Mouse (Mus musculus) embryonic facial prominence, embryonic 12.5 days (tissue): ENCODE measurements around the gene Wnt2b. TPM values are rescaled to one million over a fixed set of nuclear protein-coding genes. Genes with fewer than 3 reads are reported as not detected.

Experiments
- ATAC-seq: fragments of 200-750 bp; cut with Nextera tagmentation; 2 replicates; pipeline ENCODE4 v1.8.0; 2017; ENCODE audit not compliant: insufficient number of reproducible peaks, insufficient read depth, low FRiP score, low TSS enrichment
- H3K27ac ChIP-seq: fragments of 300-500 bp; sonication (generic); 2 replicates; pipeline ENCODE4 v1.5.1; 2016; ENCODE audit warnings: mild to moderate bottlenecking
- H3K27me3 ChIP-seq: fragments of 300-500 bp; sonication (generic); 2 replicates; pipeline ENCODE4 v1.6.1; 2016; ENCODE audit warnings: mild to moderate bottlenecking, moderate library complexity
- H3K36me3 ChIP-seq: fragments of 300-500 bp; sonication (generic); 2 replicates; pipeline ENCODE4 v1.6.1; 2016; ENCODE audit warnings: mild to moderate bottlenecking
- H3K4me1 ChIP-seq: fragments of 300-500 bp; sonication (generic); 2 replicates; pipeline ENCODE4 v1.6.1; 2016
- H3K4me2 ChIP-seq: fragments of 300-500 bp; sonication (generic); replicated peaks from 2 replicates; pipeline ENCODE4 v1.6.1; 2016; ENCODE audit warnings: mild to moderate bottlenecking, moderate library complexity
- H3K4me3 ChIP-seq: fragments of 300-500 bp; sonication (generic); 2 replicates; pipeline ENCODE4 v1.5.1; 2016; ENCODE audit warnings: mild to moderate bottlenecking
- H3K9ac ChIP-seq: fragments of 300-500 bp; sonication (generic); 2 replicates; pipeline ENCODE4 v1.6.1; 2016; ENCODE audit warnings: mild to moderate bottlenecking, moderate library complexity
- H3K9me3 ChIP-seq: fragments of 300-500 bp; sonication (generic); 2 replicates; pipeline ENCODE4 v1.6.1; 2016; ENCODE audit warnings: mild to moderate bottlenecking, moderate library complexity
- WGBS: fragments of 180-500 bp; shearing (Covaris S2); methylation state at CpG from one replicate; pipeline ENCODE4 v1.1.7; 2016; 5-methylcytosine and 5-hydroxymethylcytosine counted together
- polyA plus RNA-seq: library from polyadenylated mRNA; unstranded; fragments of >200 nt; fragmentation: Nextera tagmentation; extraction: Ambion mirVana; gene quantifications from 2 replicates; pipeline ENCODE4 v1.2.1, GENCODE M21; 2016

The Wnt2b gene
- 1.2 and 1.3 TPM in 2 replicates for polyA plus RNA-seq

GRCm38 (mm10) chr3:104961066-104962059, at the start of gene Wnt2b:
Gene Wnt2b, minus strand, starts transcription at chr3:104961921.
- peaks cover 58% of the 10 kb centered on the region for H3K27me3 ChIP-seq

DNA sequence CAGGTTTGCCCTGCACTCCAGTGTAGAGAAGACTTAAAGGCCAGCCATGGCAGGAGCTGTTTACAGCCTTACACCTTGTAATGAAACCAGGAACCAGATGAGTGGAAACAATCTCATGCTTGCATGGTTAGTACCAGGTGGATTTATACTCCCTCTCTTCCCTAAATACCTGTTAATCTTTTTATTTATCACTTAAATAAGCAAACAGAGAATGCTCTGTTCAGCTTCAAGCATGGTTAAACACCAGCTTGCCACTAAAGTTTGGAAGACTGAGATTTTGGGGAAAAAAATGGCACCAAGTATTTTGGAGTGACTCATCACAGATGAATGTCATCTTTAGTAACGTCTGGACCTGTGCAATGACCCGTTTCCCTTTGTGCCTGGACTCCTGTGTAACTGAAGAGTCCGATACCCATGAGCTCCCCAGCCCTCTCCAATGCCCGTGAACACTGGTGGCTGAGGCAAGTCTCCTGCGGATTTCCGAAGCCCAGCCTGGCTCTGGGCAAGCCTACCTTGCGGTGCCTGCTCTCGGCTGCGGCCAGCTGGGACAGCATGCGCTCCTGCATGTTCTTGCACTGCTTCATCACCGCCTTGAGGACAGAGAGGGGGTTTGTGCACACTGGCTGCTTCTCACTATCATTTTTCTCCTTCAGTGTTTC, 49.1 kb upstream of the Wnt2b start:
- no peaks in the 10 kb centered on the region for H3K4me1 ChIP-seq
- H3K4me3 ChIP-seq: no peak overlapping the region
- H3K36me3 ChIP-seq: peaks cover 60% of the 10 kb centered on the region
- 92% methylated on average over 11 of the region's 11 CpGs for WGBS
- no peak overlapping the region for H3K9ac ChIP-seq
- H3K4me2 ChIP-seq: no peak overlapping the region
- H3K27ac ChIP-seq: no peak overlapping the region
- H3K27me3 ChIP-seq: no peaks in the 10 kb centered on the region
- H3K9me3 ChIP-seq: no peaks in the 10 kb centered on the region
- no peak for ATAC-seq

More at GRCm38 (mm10) chr3:104961066-104962059, at the start of gene Wnt2b:
- peak; percentile 36 for ATAC-seq
- 1% methylated on average over 55 of the region's 87 CpGs for WGBS
- Histone ChIP-seq H3K4me1 (peaks cover 36% of the 10 kb centered on the region), H3K36me3 (no peaks in the 10 kb centered on the region), H3K4me2 (peak within 1 kb of the TSS; percentile 59), H3K9ac (peak within 1 kb of the TSS; percentile 39), H3K27ac (no peak within 1 kb of the TSS), H3K4me3 (peak within 1 kb of the TSS; percentile 48), H3K9me3 (no peaks in the 10 kb centered on the region)

DNA sequence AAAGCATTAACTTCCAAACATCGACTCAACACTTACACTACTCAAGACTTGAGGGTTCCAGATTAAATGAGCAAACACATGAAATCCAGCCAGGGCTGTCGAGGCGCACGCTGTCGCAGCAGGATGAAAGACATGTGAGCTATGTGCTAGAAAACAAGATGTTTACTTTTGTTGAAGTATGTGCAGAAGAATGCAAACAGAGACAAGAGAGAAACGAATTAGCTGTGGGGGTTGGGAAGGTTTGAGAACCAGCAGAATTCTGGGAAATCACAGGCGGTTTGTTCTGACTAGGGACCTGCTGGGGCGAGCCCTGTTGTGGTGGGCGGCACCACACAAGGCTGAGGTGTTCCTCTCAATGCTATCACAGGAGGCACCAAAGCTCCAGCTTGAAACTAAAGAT, 46.3 kb upstream of the Wnt2b start:
- H3K4me2 ChIP-seq: no peak overlapping the region
- H3K4me3 ChIP-seq: no peak overlapping the region
- ATAC-seq: no peak
- H3K27me3 ChIP-seq: no peaks in the 10 kb centered on the region
- H3K4me1 ChIP-seq: no peaks in the 10 kb centered on the region
- peaks cover 87% of the 10 kb centered on the region for H3K36me3 ChIP-seq
- H3K9ac ChIP-seq: no peak overlapping the region
- H3K27ac ChIP-seq: no peak overlapping the region
- no peaks in the 10 kb centered on the region for H3K9me3 ChIP-seq
- 88% methylated on average over 9 of the region's 9 CpGs for WGBS

GRCm38 (mm10) chr3:105006101-105006500, 44.4 kb upstream of the Wnt2b start:
- Histone ChIP-seq H3K27me3 (no peaks in the 10 kb centered on the region), H3K36me3 (peaks cover 85% of the 10 kb centered on the region), H3K9me3 (no peaks in the 10 kb centered on the region), H3K27ac (no peak overlapping the region), H3K9ac (no peak overlapping the region), H3K4me3 (no peak overlapping the region), H3K4me2 (no peak overlapping the region), H3K4me1 (no peaks in the 10 kb centered on the region)
- 91% methylated on average over 6 of the region's 6 CpGs for WGBS
- ATAC-seq: no peak

- no peak overlapping the region for H3K4me2 ChIP-seq
- H3K27ac ChIP-seq: no peak overlapping the region
- no peak overlapping the region for H3K9ac ChIP-seq
- no peak overlapping the region for H3K4me3 ChIP-seq
- 92% methylated on average over 20 of the region's 20 CpGs for WGBS
- no peaks in the 10 kb centered on the region for H3K9me3 ChIP-seq
- no peaks in the 10 kb centered on the region for H3K27me3 ChIP-seq
- no peak for ATAC-seq
- H3K36me3 ChIP-seq: peaks cover 82% of the 10 kb centered on the region
- no peaks in the 10 kb centered on the region for H3K4me1 ChIP-seq
Measured at GRCm38 (mm10) chr3:105005561-105006065, 43.9 kb upstream of the Wnt2b start.

- peaks cover 76% of the 10 kb centered on the region for H3K36me3 ChIP-seq
- H3K27ac ChIP-seq: no peak overlapping the region
- H3K9ac ChIP-seq: no peak overlapping the region
- no peak for ATAC-seq
- WGBS: 97% methylated on average over 10 of the region's 10 CpGs
- H3K27me3 ChIP-seq: no peaks in the 10 kb centered on the region
- H3K4me1 ChIP-seq: no peaks in the 10 kb centered on the region
- no peak overlapping the region for H3K4me3 ChIP-seq
- no peak overlapping the region for H3K4me2 ChIP-seq
- no peaks in the 10 kb centered on the region for H3K9me3 ChIP-seq
Measured at GRCm38 (mm10) chr3:105005011-105005410, 43.3 kb upstream of the Wnt2b start.

DNA sequence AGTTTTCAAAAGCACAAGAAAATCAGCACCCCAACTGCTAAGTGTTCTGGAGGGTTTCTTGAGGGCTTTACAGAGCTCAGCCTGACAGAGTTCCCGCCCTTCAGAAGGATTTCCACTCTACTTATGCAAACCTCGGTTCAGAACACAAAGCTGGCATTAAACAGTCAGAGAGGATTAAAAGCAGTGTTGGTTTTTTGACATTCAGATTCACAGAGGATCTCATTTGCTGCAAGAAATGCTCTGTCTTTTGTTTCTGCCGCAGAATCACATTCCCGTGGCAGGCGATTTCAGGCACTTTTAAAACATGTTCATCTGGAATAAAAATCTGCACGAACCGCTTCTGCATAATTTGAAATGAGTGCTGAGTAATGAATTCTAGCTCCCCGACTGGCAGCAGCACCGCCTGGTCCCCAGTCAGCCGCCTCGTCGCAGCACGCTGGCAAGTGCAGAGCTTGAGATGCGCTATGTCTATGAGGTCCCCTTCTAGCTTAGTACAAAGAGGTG, 42.3 kb upstream of the Wnt2b start:
- no peak overlapping the region for H3K4me3 ChIP-seq
- 78% methylated on average over 14 of the region's 14 CpGs for WGBS
- no peaks in the 10 kb centered on the region for H3K9me3 ChIP-seq
- no peaks in the 10 kb centered on the region for H3K27me3 ChIP-seq
- peaks cover 66% of the 10 kb centered on the region for H3K36me3 ChIP-seq
- H3K27ac ChIP-seq: no peak overlapping the region
- no peaks in the 10 kb centered on the region for H3K4me1 ChIP-seq
- H3K9ac ChIP-seq: no peak overlapping the region
- no peak overlapping the region for H3K4me2 ChIP-seq
- ATAC-seq: no peak

DNA sequence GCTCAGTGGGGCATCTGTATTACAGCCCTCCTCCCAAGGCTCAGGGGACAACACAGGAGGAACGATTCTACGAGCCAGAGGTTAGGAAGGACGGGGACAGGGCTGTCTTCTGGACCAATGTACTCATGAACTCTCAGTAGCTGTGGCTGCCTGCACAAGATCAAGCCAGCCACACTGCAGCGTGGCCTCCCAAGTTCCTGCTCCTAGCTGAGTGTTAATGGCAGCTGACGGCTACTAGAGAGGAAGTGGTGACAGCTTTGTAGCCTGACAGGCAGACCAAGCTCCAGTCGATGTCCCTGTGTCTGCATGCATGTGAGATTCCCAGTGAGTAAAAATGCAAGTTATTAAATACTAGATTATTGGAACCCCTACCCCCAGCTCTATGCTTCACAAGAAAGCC, 39.7 kb upstream of the Wnt2b start:
- Histone ChIP-seq H3K4me1 (peaks cover 10% of the 10 kb centered on the region; the same call in 1 of the 2 replicates), H3K36me3 (peaks cover 43% of the 10 kb centered on the region), H3K4me2 (no peak overlapping the region), H3K9ac (no peak overlapping the region), H3K27me3 (no peaks in the 10 kb centered on the region), H3K4me3 (no peak overlapping the region), H3K9me3 (no peaks in the 10 kb centered on the region), H3K27ac (no peak overlapping the region)
- 52% methylated on average over 6 of the region's 6 CpGs for WGBS
- no peak for ATAC-seq

DNA sequence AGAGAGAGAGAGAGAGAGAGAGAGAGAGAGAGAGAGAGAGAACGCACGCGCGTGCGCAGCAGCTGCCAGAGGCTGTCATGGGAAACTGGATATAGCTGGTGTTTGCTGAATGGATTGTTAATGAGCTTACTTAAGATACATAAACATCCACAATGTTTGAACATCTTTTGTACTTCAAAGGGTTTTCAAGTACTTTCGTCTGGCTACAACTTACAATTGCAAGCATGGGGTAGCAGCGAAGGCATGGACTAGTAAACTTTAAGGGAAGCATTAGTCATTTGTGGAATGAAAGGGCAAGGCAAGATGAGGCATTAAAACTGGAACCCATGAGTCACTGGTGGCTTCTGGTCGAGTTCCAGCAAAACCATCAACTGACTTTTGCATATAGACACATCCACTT, 38.8 kb upstream of the Wnt2b start:
- Histone ChIP-seq H3K4me2 (no peak overlapping the region), H3K9me3 (no peaks in the 10 kb centered on the region), H3K4me1 (peaks cover 10% of the 10 kb centered on the region; the same call in 1 of the 2 replicates), H3K27me3 (no peaks in the 10 kb centered on the region), H3K27ac (no peak overlapping the region), H3K36me3 (peaks cover 35% of the 10 kb centered on the region), H3K4me3 (no peak overlapping the region), H3K9ac (no peak overlapping the region)
- no peak for ATAC-seq
- 73% methylated on average over 8 of the region's 8 CpGs for WGBS

- no peaks in the 10 kb centered on the region for H3K9me3 ChIP-seq
- no peak overlapping the region for H3K27ac ChIP-seq
- peaks cover 13% of the 10 kb centered on the region; the same call in 1 of the 2 replicates for H3K4me1 ChIP-seq
- WGBS: 51% methylated on average over 6 of the region's 6 CpGs
- no peak overlapping the region for H3K4me3 ChIP-seq
- no peak overlapping the region for H3K9ac ChIP-seq
- ATAC-seq: no peak
- no peaks in the 10 kb centered on the region for H3K27me3 ChIP-seq
- H3K4me2 ChIP-seq: no peak overlapping the region
- peaks cover 6% of the 10 kb centered on the region; the same call in 1 of the 2 replicates for H3K36me3 ChIP-seq
Measured at GRCm38 (mm10) chr3:104997563-104997962, 35.8 kb upstream of the Wnt2b start.

- H3K4me1 ChIP-seq: peaks cover 13% of the 10 kb centered on the region; the same call in 1 of the 2 replicates
- no peak for ATAC-seq
- H3K27me3 ChIP-seq: no peaks in the 10 kb centered on the region
- H3K9me3 ChIP-seq: no peaks in the 10 kb centered on the region
- H3K4me3 ChIP-seq: no peak overlapping the region
- H3K27ac ChIP-seq: no peak overlapping the region
- no peaks in the 10 kb centered on the region for H3K36me3 ChIP-seq
- H3K4me2 ChIP-seq: no peak overlapping the region
- no peak overlapping the region for H3K9ac ChIP-seq
- WGBS: 82% methylated on average over 7 of the region's 7 CpGs
Measured at GRCm38 (mm10) chr3:104995707-104996106, 34.0 kb upstream of the Wnt2b start.
